Mouse (Mus musculus) embryo, embryonic 10.5 days (tissue): ENCODE measurements around the gene Poc1b.

Source experiments
- DNase-seq: peaks from one replicate; pipeline ENCODE4 v3.0.0-alpha.2; 2015; ENCODE audit warnings: low spot score

The Poc1b gene

DNA sequence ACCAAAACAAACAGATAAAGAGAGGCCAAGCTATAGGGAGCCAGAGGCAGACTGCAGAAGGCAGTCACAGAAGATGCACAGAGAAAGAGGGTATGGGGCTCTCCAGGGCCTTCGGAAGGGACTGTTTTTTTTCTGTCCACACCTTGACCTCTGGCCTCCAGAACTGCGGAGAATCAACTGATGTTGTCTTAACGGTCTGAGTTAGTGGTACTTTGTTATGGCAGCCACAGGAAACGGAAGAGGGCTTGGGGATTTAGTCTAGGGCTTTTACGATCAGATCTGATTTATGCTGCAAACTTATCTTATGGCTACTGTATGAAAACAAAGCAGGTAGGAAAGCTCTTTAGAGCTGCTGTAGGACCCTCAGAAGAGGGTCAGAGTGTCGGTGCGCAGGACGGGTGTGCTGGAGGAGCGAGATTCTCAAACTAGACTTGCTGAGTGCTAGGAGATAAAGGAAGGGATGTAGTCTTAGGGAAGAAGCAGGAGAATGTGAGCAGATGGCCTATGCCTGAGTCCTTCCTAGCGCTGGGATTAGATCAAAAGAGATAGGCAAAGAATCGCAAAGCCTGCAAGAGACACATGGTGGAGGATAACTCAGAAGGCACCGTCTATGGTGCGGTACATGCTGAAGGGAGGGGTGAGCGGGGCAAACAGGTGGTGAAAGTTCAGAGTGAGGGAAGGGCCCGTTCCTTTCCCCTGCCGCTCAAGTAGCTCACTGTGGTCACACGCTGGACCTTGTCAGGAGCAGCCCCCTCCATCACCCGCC is 8.8 kb downstream of the Poc1b start:
- DNase-seq = peak; percentile 73

DNA sequence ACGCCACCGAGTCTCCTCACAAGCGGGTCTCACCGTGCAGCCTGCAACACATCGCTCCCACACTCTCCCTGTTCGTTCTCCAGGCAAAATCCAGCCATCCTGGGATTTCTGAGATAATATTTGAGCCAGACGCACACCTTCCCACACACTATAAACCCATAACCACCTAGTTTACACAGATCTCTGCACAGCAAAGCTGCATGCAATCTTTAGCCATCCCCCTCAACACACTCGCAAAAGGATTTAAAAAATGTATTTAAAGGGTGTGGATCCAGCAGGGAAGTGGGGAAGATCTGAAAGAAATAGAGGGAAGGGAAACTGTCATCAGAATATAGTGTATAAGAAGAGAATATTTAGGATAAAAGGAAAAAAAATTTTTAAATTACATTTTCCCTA is 9.4 kb downstream of the Poc1b start:
- DNase-seq = no peak

- no peak for DNase-seq
Measured at GRCm38 (mm10) chr10:99116650-99117615, 10.1 kb downstream of the Poc1b start.

GRCm38 (mm10) chr10:99117876-99118275 is 11.0 kb downstream of the Poc1b start:
- no peak for DNase-seq

- peak; percentile 30 for DNase-seq
Measured at GRCm38 (mm10) chr10:99118697-99119096, 11.9 kb downstream of the Poc1b start.

DNA sequence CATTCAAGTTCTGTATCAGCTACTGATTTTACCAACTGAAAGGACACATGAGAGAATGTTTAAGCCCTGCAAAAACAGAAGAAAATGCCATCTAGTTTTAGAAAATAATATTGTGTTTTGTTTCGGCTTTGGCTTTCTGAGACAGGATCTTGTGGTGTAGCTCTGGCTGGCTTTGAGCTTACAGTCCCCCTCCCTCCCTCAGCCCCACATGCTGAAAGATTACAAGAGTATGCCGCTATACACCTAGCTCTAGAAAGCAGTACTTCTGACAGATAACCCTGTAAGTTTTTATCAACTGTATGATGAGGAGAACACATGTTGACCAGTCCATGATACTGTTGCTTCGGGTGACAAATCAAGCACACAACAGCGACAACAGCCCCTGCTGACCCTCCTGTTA is 12.6 kb downstream of the Poc1b start:
- no peak for DNase-seq

DNA sequence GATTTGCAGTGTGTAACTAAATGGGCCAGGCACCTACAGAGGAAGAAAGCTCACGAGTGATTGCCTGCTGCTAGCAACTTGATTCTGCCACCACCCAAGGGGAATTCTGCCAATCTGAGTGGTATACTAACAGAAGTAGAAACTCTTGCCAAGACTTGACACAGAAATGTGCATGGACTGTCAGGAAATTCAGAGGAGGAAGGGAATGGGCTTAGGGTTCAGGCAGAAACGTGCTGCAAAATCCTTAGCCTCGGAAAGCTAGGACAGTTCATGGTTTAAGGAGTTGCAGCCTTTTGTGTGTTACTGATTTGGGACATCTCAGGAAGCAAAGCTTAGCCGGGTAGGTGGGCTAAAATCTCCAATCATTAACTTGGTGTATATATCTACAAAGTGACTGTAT is 19.4 kb downstream of the Poc1b start, which contains the start of gene Phxr2:
TSS of gene Phxr2 (minus strand) at position 101 of the 400 bp plus-strand sequence.
- no peak for DNase-seq

- no peak for DNase-seq
Measured at GRCm38 (mm10) chr10:99126954-99127353, 20.1 kb downstream of the Poc1b start.

DNA sequence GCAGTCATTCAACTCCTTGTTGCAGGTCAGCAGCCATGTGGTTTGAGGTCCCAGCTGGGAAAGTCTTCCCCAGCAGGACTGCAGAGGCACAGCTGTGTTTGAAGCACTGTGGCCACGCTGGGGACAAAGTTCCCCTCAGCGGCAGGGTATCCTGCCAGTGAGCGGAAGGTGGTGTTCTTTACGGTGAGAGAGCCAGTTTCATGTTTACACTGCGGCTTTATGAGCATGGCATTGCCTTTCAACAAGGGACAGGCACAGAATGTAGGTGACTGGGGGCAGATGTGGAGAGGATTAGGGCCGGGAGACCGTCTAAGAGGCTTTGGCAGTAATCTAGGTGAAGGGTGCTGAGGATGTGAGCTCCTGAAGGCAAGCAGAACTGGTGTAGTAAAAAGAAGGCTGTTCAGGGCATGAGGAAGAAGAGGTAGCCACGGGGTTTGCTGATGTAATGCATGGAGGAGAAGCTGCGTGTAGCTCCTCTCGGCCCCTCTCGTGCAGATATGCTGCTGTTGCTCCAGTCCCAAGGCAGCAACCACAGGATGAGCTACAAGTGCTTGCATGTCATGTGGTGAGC is 20.9 kb downstream of the Poc1b start:
- no peak for DNase-seq

- DNase-seq = no peak
Measured at GRCm38 (mm10) chr10:99130611-99131010, 23.8 kb downstream of the Poc1b start.

DNA sequence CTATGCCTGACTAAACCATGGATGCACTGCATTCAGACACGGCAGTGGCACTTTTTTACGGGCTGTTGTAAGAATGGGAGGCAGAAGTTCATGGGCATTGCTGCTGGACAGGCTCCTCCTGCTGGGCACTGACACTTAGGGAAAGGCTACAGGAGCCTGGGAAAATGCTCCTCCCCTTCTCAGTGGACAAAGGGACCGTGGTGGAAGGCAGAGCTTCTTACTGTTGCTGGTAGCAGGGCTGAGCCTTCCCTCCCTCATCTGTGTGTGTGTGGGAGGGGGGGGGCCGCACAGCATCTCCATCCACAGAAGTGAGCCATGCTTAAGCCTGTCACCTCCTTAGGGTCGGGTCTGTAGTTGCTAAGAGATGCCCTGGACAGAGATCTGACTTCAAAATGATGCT is 24.5 kb downstream of the Poc1b start:
- no peak for DNase-seq

- no peak for DNase-seq
Measured at GRCm38 (mm10) chr10:99132189-99132588, 25.4 kb downstream of the Poc1b start.

DNA sequence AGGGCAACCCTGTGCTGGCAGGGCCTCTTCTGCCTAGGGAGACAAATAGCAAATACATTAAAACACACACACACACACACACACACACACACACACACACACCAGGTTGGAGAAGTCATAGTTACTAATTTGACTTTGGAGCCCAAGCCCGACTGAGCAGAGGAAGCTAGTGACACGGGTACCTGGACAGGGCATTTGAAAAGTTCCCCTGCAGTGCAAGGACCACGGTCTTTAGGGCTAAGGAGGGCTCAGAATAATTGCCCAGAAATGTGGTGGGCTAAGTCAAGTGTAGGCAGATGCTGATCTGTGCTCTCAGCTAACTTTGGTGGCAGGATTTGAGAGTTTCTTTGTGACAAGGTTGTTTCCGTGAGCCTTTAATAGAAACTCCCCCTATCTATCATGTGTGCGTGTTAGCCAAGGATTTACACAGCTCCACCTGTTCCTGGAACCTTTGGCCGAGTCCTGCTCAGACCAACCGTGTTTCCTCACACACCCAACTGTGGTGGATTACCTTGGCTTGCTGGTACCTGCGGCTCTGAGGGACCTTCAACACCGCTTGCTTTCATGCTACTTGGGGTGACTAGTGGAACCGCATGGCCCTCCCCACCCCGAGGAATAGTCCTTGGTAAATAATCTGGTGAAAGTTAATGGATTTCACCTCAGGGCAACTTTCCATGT is 25.9 kb downstream of the Poc1b start:
- no peak for DNase-seq

DNA sequence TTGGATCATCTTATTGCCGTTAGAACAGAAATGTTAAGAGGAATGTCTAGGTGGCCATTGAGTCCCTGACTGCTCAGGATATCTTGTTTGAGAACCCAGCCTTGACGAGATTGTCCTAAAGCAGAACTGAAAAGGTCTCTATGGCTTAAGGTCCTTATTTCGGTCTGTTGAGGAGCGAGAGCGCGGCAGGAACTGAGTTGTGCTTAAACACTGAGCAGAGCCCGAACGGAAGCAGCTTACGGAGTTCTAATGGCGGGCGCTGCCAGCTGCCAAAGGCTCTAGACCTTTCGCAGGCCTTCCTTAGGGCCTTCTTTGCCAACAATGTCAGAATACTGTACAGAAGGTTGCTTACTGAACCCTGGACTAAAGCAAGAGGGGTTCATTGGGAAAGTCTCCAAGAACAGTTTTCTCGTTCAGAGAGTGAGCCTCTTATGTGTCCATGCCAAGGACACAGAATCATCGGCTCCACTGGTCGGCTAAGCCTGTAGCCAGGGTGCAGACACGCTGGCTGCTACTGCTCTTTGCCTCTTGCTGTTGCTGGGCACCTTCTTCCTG is 26.6 kb downstream of the Poc1b start:
- no peak for DNase-seq

- no peak for DNase-seq
Measured at GRCm38 (mm10) chr10:99136337-99136736, 29.5 kb downstream of the Poc1b start.

- no peak for DNase-seq
Measured at GRCm38 (mm10) chr10:99145611-99146010, 38.8 kb downstream of the Poc1b start.

- no peak for DNase-seq
Measured at GRCm38 (mm10) chr10:99146596-99146995, 39.8 kb downstream of the Poc1b start.

DNA sequence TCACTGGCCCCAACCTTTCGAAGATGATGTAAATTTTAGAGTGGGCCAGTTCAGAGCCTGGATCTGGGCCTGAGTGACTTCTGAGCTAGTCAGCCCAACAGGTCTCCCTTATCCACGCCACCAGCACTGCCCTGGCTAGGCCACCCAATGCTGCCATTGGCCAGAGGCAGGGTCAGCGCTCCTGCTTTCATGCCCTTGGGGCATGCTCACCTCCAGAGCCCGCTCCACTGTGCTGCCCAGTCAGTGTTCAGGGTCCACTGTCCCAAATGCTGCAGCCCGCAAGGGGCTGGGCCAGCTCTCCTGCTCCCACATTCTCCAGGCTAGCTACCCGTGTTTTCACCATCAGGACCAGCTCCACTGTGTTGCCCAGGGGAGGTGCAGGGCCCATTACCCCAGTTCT is 43.2 kb downstream of the Poc1b start:
- DNase-seq = no peak

- no peak for DNase-seq
Measured at GRCm38 (mm10) chr10:99151580-99151979, 44.7 kb downstream of the Poc1b start.

DNA sequence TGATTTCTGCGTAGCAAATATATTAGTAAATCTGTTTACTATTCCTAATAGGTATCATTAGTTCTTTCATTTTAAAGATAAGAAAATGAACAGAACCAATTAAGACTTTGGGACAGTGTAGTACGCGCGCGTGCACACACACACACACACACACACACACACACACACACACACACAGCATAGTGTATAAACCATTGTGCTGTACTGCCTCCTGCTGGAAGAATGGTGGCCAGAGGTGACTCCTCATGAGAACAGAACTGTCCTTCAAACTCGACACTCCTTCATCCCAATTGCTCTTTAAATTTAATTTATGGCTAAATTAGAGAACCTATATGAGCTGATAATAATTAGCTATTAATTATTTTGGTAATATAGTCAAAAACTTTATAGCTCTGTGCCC is 45.2 kb downstream of the Poc1b start:
- DNase-seq = no peak

DNA sequence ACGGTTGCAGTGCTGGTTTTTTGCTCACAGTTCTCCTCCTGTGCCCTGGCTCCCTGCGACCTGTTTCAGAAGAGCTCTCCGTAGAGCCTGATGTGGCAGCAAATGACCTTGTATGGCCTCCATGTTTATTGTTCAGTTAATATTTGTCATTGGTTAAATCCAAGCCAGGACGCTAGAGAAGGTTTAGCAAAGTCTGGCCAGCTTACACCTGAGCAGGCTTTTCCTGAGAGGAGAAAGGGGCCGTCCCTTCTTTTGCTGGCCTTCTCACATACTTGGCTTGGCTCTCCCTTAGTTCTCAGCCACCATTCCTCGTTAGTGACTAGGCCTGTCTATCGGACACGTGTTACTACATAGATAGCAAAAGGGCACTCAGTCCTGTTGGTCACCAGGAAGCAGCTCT is 47.8 kb downstream of the Poc1b start:
- no peak for DNase-seq

- DNase-seq = no peak
Measured at GRCm38 (mm10) chr10:99156808-99157207, 50.0 kb downstream of the Poc1b start.
